Mouse (Mus musculus) intestine, postnatal 0 days (tissue): ENCODE results near the gene Mboat7. TPM values are rescaled to one million over a fixed set of nuclear protein-coding genes. Genes with fewer than 3 reads are reported as not detected.
A peak's percentile ranks its signal among the peaks of the same experiment; 100 is the strongest.

Experiments used
- ATAC-seq: fragments of 200-750 bp; cut with Nextera tagmentation; 2 replicates; pipeline ENCODE4 v1.8.0; 2017; ENCODE audit warnings: mild to moderate bottlenecking, moderate TSS enrichment, moderate library complexity
- H3K27ac ChIP-seq: fragments of 300-500 bp; sonication (generic); 2 replicates; pipeline ENCODE4 v1.5.1; 2014; ENCODE audit warnings: mild to moderate bottlenecking, low read depth, low read length, moderate library complexity
- H3K27me3 ChIP-seq: fragments of 300-500 bp; sonication (generic); replicated peaks from 2 replicates; pipeline ENCODE4 v1.6.1; 2014; ENCODE audit warnings: low read length, mixed read lengths; ENCODE audit not compliant: control insufficient read depth, insufficient read depth
- H3K36me3 ChIP-seq: fragments of 300-500 bp; sonication (generic); 2 replicates; pipeline ENCODE4 v1.6.1; 2014; ENCODE audit warnings: mild to moderate bottlenecking, moderate library complexity; ENCODE audit not compliant: control insufficient read depth, insufficient read depth
- H3K4me1 ChIP-seq: fragments of 300-500 bp; sonication (generic); replicated peaks from 2 replicates; pipeline ENCODE4 v1.6.1; 2014; ENCODE audit warnings: antibody characterized with exemption, low read length, mixed read lengths; ENCODE audit not compliant: control insufficient read depth, insufficient read depth
- H3K4me2 ChIP-seq: fragments of 300-500 bp; sonication (generic); replicated peaks from 2 replicates; pipeline ENCODE4 v1.6.1; 2014; ENCODE audit warnings: low read depth, mild to moderate bottlenecking, moderate library complexity
- H3K4me3 ChIP-seq: fragments of 300-500 bp; sonication (generic); 2 replicates; pipeline ENCODE4 v1.5.1; 2014; ENCODE audit warnings: low read depth, low read length
- H3K9ac ChIP-seq: fragments of 300-500 bp; sonication (generic); 2 replicates; pipeline ENCODE4 v1.6.1; 2014; ENCODE audit warnings: mild to moderate bottlenecking, low read depth, low read length
- H3K9me3 ChIP-seq: fragments of 300-500 bp; sonication (generic); 2 replicates; pipeline ENCODE4 v1.6.1; 2016; ENCODE audit warnings: mixed run types; ENCODE audit not compliant: control insufficient read depth
- CTCF ChIP-seq: sonication (generic); IDR thresholded peaks from 2 replicates; pipeline ENCODE4 v1.5.1; 2016; ENCODE audit warnings: low read depth, mild to moderate bottlenecking, control low read depth, antibody characterized with exemption, moderate library complexity
- WGBS: fragments of 180-500 bp; shearing (Covaris S2); extraction: QIAGEN DNeasy Blood & Tissue Kit; methylation state at CpG from one replicate; pipeline ENCODE4 v1.1.7; 2014; 5-methylcytosine and 5-hydroxymethylcytosine counted together
- polyA plus RNA-seq: library from polyadenylated mRNA; unstranded; fragments of >200 nt; fragmentation: Nextera tagmentation; extraction: Ambion mirVana; gene quantifications from 2 replicates; pipeline ENCODE4 v1.2.1, GENCODE M21; 2015

The Mboat7 gene
- polyA plus RNA-seq, 1 experiment from 2014 or later: 28.4 TPM

- 0% methylated on average over 18 of the region's 18 CpGs for WGBS
- no peaks in the 10 kb centered on the region for H3K9me3 ChIP-seq
- ATAC-seq: no peak; the same call in 1 of the 2 replicates
- H3K4me3 ChIP-seq: peak overlapping the region; percentile 79
- peak overlapping the region; percentile 94 for H3K4me2 ChIP-seq
- H3K27ac ChIP-seq: peak overlapping the region; percentile 90
- H3K27me3 ChIP-seq: no peaks in the 10 kb centered on the region
- TF ChIP-seq CTCF: no peak
- H3K36me3 ChIP-seq: peaks cover 17% of the 10 kb centered on the region
- peak overlapping the region; percentile 73 for H3K9ac ChIP-seq
- H3K4me1 ChIP-seq: no peaks in the 10 kb centered on the region
Measured at GRCm38 (mm10) chr7:3693809-3694075, 419 bp upstream of the Mboat7 start.

- Histone ChIP-seq H3K4me3 (peak within 1 kb of the TSS; percentile 79), H3K4me2 (peak within 1 kb of the TSS; percentile 94), H3K9me3 (no peaks in the 10 kb centered on the region), H3K36me3 (peaks cover 21% of the 10 kb centered on the region), H3K4me1 (no peaks in the 10 kb centered on the region), H3K9ac (peak within 1 kb of the TSS; percentile 73), H3K27ac (peak within 1 kb of the TSS; percentile 90), H3K27me3 (no peaks in the 10 kb centered on the region)
- WGBS: under 1% methylated on average over 48 of the region's 49 CpGs
- ATAC-seq: no peak
- TF ChIP-seq CTCF: no peak; the same call in 1 of the 2 replicates
Measured at GRCm38 (mm10) chr7:3692382-3692986, 839 bp downstream of the Mboat7 start, which contains the start of gene Tsen34. Gene Tsen34 (plus strand): TSS chr7:3692863.

GRCm38 (mm10) chr7:3691919-3692318 is 1.4 kb downstream of the Mboat7 start:
- Histone ChIP-seq H3K27ac (no peak overlapping the region), H3K4me2 (peak overlapping the region; percentile 94), H3K36me3 (peaks cover 23% of the 10 kb centered on the region), H3K4me3 (peak overlapping the region; percentile 79), H3K4me1 (no peaks in the 10 kb centered on the region), H3K9ac (peak overlapping the region; percentile 73), H3K27me3 (no peaks in the 10 kb centered on the region), H3K9me3 (no peaks in the 10 kb centered on the region)
- no peak for ATAC-seq
- 17% methylated on average over 3 of the region's 3 CpGs for whole genome bisulfite sequencing
- TF ChIP-seq CTCF: no peak

GRCm38 (mm10) chr7:3685400-3686187 is 7.7 kb downstream of the Mboat7 start:
- Histone ChIP-seq H3K9ac (no peak overlapping the region), H3K27me3 (no peaks in the 10 kb centered on the region), H3K4me3 (no peak overlapping the region), H3K4me2 (no peak overlapping the region), H3K27ac (no peak overlapping the region), H3K4me1 (no peaks in the 10 kb centered on the region), H3K9me3 (no peaks in the 10 kb centered on the region), H3K36me3 (peaks cover 41% of the 10 kb centered on the region)
- WGBS: 88% methylated on average over 31 of the region's 31 CpGs
- TF ChIP-seq CTCF: no peak
- ATAC-seq: no peak

- no peaks in the 10 kb centered on the region for H3K9me3 ChIP-seq
- no peak overlapping the region for H3K4me3 ChIP-seq
- TF ChIP-seq CTCF: no peak
- WGBS: 90% methylated on average over 8 of the region's 8 CpGs
- no peak overlapping the region for H3K4me2 ChIP-seq
- H3K27ac ChIP-seq: no peak overlapping the region
- ATAC-seq: no peak
- no peaks in the 10 kb centered on the region for H3K4me1 ChIP-seq
- H3K27me3 ChIP-seq: no peaks in the 10 kb centered on the region
- H3K36me3 ChIP-seq: peaks cover 42% of the 10 kb centered on the region
- H3K9ac ChIP-seq: no peak overlapping the region
Measured at GRCm38 (mm10) chr7:3684698-3685097, 8.6 kb downstream of the Mboat7 start.

GRCm38 (mm10) chr7:3683908-3684550 is 9.3 kb downstream of the Mboat7 start:
- H3K27me3 ChIP-seq: no peaks in the 10 kb centered on the region

More at GRCm38 (mm10) chr7:3683908-3684550, 9.3 kb downstream of the Mboat7 start:
- 79% methylated on average over 10 of the region's 10 CpGs for WGBS
- no peak for TF ChIP-seq CTCF
- H3K4me2 ChIP-seq: no peak overlapping the region
- no peak overlapping the region for H3K4me3 ChIP-seq
- no peaks in the 10 kb centered on the region for H3K9me3 ChIP-seq
- no peak overlapping the region for H3K9ac ChIP-seq
- no peak overlapping the region for H3K27ac ChIP-seq
- H3K36me3 ChIP-seq: peaks cover 42% of the 10 kb centered on the region
- no peak for ATAC-seq
- H3K4me1 ChIP-seq: no peaks in the 10 kb centered on the region
